Mouse (Mus musculus): ENCODE data around the gene Mtg2. TPM values are rescaled to one million over a fixed set of nuclear protein-coding genes. Genes with fewer than 3 reads are reported as not detected.

Mtg2 gene
- total and polyA plus RNA-seq, 3 experiments: 23.5 to 24.7 (median 24.1) TPM

DNA sequence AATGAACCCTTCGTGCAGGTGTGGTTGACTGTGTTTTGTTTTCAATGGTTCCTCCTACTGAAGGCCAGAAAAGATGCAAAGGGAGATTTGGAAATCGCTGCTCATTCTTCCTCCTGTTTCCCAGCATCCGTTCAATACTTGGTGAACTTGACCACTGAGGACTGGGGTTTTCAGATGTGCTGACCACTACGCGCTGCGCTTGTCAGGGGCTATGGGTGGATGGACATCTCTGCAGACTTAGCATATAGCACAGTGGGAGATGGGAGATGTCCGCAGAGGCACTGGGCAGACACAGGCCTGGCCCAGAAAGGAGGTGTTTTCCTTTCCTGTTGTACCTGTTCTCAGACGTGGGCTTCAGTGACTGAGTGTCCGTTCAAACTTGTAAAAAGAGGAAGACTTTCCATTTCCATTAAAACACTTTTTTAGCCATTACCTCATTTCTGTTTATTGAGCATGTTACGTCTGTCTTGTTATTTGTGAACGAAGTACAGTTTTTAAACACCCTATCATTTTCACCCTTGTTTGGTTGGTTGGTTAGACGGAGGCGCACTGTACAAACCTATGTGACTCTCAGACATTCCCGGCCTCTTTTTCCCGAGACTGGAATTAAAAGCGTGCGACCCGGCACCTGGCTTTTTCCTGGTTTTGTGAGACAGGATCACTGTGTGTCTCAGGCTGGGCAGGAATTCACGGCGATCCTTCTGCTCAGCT is 463 bp upstream of the Mtg2 start:
- no peak for DNase-seq (ENCODE audit: extremely low read depth)

GRCm38 (mm10) chr2:180071671-180072070 is 1.3 kb downstream of the Mtg2 start:
- Histone ChIP-seq H3K9ac (ENCODE audit: insufficient read depth, low read depth) (no peak overlapping the region; the same call in 1 of the 2 replicates), H3K4me2 (ENCODE audit: insufficient read depth, low read depth, poor library complexity, severe bottlenecking) (no peak overlapping the region), H3K27me3 (replicated peaks) (no peaks in the 10 kb centered on the region), H3K4me3 (replicated peaks in 1 of 3; ENCODE audit: low read depth in 2 of 3, low read length in 2 of 3, poor library complexity in 1 of 3) (peak overlapping the region in 1 of 3 experiments; percentile 92), H3K36me3 (replicated peaks in 1 of 2; ENCODE audit: control insufficient read depth in 1 of 2, insufficient read depth in 1 of 2, low read length in 1 of 2) (peaks cover 14 to 42% of the 10 kb centered on the region in 2 experiments), H3K9me3 (replicated peaks; ENCODE audit: low read length) (no peaks in the 10 kb centered on the region), H3K27ac (ENCODE audit: insufficient read depth, low read depth) (no peak overlapping the region), H3K79me2 (replicated peaks; ENCODE audit: control insufficient read depth, extremely low read depth, insufficient read depth, poor library complexity, severe bottlenecking) (peaks cover 4% of the 10 kb centered on the region; the same call in 1 of the 2 replicates), H3K4me1 (ENCODE audit: control insufficient read depth in 1 of 2, insufficient read depth in 2 of 2) (peaks cover 10 to 22% of the 10 kb centered on the region in 2 experiments)
- dilution Hi-C loops (cut with MboI; ENCODE audit: extremely low pct_ligation_motif_present, extremely low pct_unique_long_range_greater_than_20kb, low sequenced_read_pairs): loop anchor here (25.0 kb wide), 1 partner anchor 159 kb away; no protein-coding TSS in a partner anchor
- TF ChIP-seq CHD2 (IDR thresholded peaks at IDR 0.05; ENCODE audit: low read length) (no peak), PAX5 (IDR thresholded peaks at IDR 0.05; ENCODE audit: low read length) (no peak), ETS1 (conservative IDR thresholded peaks at IDR 0.05; ENCODE audit: low read depth, low read length) (no peak), RAD21 (IDR thresholded peaks at IDR 0.05; ENCODE audit: low read depth, low read length) (no peak), KAT2A (IDR thresholded peaks at IDR 0.05; ENCODE audit: insufficient replicate concordance, low read length) (no peak), CHD1 (IDR thresholded peaks at IDR 0.05; ENCODE audit: low read depth, low read length) (no peak), CTCF (conservative IDR thresholded peaks at IDR 0.05 in 1 of 2, IDR thresholded peaks at IDR 0.05 in 1 of 2; ENCODE audit: low read depth in 2 of 2, low read length in 2 of 2) (no peak), SIN3A (IDR thresholded peaks at IDR 0.05; ENCODE audit: low read length) (no peak), IRF4 (IDR thresholded peaks at IDR 0.05; ENCODE audit: low read depth, low read length) (no peak), USF2 (conservative IDR thresholded peaks at IDR 0.05; ENCODE audit: low read depth, low read length) (no peak), MXI1 (IDR thresholded peaks at IDR 0.05; ENCODE audit: low read depth, low read length) (no peak), E2F4 (IDR thresholded peaks at IDR 0.05; ENCODE audit: insufficient replicate concordance, low read depth, low read length) (no peak), ZMIZ1 (IDR thresholded peaks at IDR 0.05; ENCODE audit: low read depth, low read length) (no peak), HCFC1 (IDR thresholded peaks at IDR 0.05; ENCODE audit: low read depth, low read length) (no peak)
- DNase-seq (ENCODE audit: extremely low read depth): no peak
- in situ Hi-C loops (cut with MboI; ENCODE audit: low pct_ligation_motif_present, low pct_unique_long_range_greater_than_20kb, low sequenced_read_pairs): no loop called here

More for the DNA sequence above, 463 bp upstream of the Mtg2 start:
- peak overlapping the region; percentile 79 to 90 (median 87) for H3K4me3 ChIP-seq (replicated peaks in 1 of 3; ENCODE audit: low read depth in 2 of 3, low read length in 2 of 3, poor library complexity in 1 of 3)
- H3K4me1 ChIP-seq (ENCODE audit: control insufficient read depth in 1 of 2, insufficient read depth in 2 of 2): peaks cover 10 to 19% of the 10 kb centered on the region in 2 experiments
- in situ Hi-C loops (cut with MboI; ENCODE audit: low pct_ligation_motif_present, low pct_unique_long_range_greater_than_20kb, low sequenced_read_pairs) (no loop called here), dilution Hi-C loops (cut with MboI; ENCODE audit: extremely low pct_ligation_motif_present, extremely low pct_unique_long_range_greater_than_20kb, low sequenced_read_pairs) (loop anchor here (25.0 kb wide), 1 partner anchor 158 kb away; no protein-coding TSS in a partner anchor)
- peaks cover 14 to 34% of the 10 kb centered on the region in 2 experiments for H3K36me3 ChIP-seq (replicated peaks in 1 of 2; ENCODE audit: control insufficient read depth in 1 of 2, insufficient read depth in 1 of 2, low read length in 1 of 2)
- H3K9ac ChIP-seq (ENCODE audit: insufficient read depth, low read depth): peak overlapping the region; percentile 86
- H3K27ac ChIP-seq (ENCODE audit: insufficient read depth, low read depth): no peak overlapping the region
- H3K27me3 ChIP-seq (replicated peaks): no peaks in the 10 kb centered on the region
- peaks cover 4% of the 10 kb centered on the region; the same call in 1 of the 2 replicates for H3K79me2 ChIP-seq (replicated peaks; ENCODE audit: control insufficient read depth, extremely low read depth, insufficient read depth, poor library complexity, severe bottlenecking)
- no peaks in the 10 kb centered on the region for H3K9me3 ChIP-seq (replicated peaks; ENCODE audit: low read length)
- H3K4me2 ChIP-seq (ENCODE audit: insufficient read depth, low read depth, poor library complexity, severe bottlenecking): peak overlapping the region; percentile 31; the same call in 1 of the 2 replicates
- no peak for TF ChIP-seq USF2 (conservative IDR thresholded peaks at IDR 0.05; ENCODE audit: low read depth, low read length)
- TF ChIP-seq BHLHE40 (IDR thresholded peaks at IDR 0.05; ENCODE audit: low read depth, low read length): no peak
- TF ChIP-seq MAFK (IDR thresholded peaks at IDR 0.05; ENCODE audit: insufficient replicate concordance, low read length): no peak
- no peak for TF ChIP-seq ETS1 (conservative IDR thresholded peaks at IDR 0.05; ENCODE audit: low read depth, low read length)
- TF ChIP-seq POLR2A (IDR thresholded peaks at IDR 0.05; ENCODE audit: low read depth, low read length): no peak
- TF ChIP-seq JUN (IDR thresholded peaks at IDR 0.05; ENCODE audit: insufficient read depth, low read depth, low read length): no peak
